Mouse (Mus musculus): ENCODE measurements at regions not wholly inside any gene's neighbourhood (a gene's known extent, or its start where the extent isn't known, plus 50 kb on each side); places are given as distances from the start of the nearest gene placed in this dataset.

- no peak for DNase-seq
Measured at GRCm38 (mm10) chr17:14764796-14765195, 70.8 kb upstream of the Thbs2 start.

- peak; percentile 62 for DNase-seq
Measured at GRCm38 (mm10) chr17:14753095-14753494, 59.1 kb upstream of the Thbs2 start.

- DNase-seq: peak; percentile 29
Measured at GRCm38 (mm10) chr17:14750519-14751145, 56.6 kb upstream of the Thbs2 start.

- DNase-seq: peak; percentile 13
Measured at GRCm38 (mm10) chr17:14749281-14749680, 55.2 kb upstream of the Thbs2 start.

- DNase-seq: no peak
Measured at GRCm38 (mm10) chr17:14747255-14747869, 53.3 kb upstream of the Thbs2 start.

- no peak for DNase-seq
Measured at GRCm38 (mm10) chr17:14745512-14745911, 51.5 kb upstream of the Thbs2 start.

GRCm38 (mm10) chr17:14744010-14744409, 50.0 kb upstream of the Thbs2 start:
- no peak for DNase-seq

All from lung, postnatal 14 days (tissue).